Mouse (Mus musculus) intestine, embryonic 16.5 days (tissue): Measurements from ENCODE around the gene Por. TPM values are rescaled to one million over a fixed set of nuclear protein-coding genes. Genes with fewer than 3 reads are reported as not detected.

Experiments used
- ATAC-seq: fragments of 200-750 bp; cut with Nextera tagmentation; 2 replicates; pipeline ENCODE4 v1.8.0; 2017; ENCODE audit warnings: moderate TSS enrichment, moderate library complexity
- H3K27ac ChIP-seq: fragments of 300-500 bp; sonication (generic); 2 replicates; pipeline ENCODE4 v1.5.1; 2014; ENCODE audit warnings: mild to moderate bottlenecking, low read length
- H3K27me3 ChIP-seq: fragments of 300-500 bp; sonication (generic); replicated peaks from 2 replicates; pipeline ENCODE4 v1.6.1; 2014; ENCODE audit warnings: low read length, control low read depth, mixed read lengths; ENCODE audit not compliant: control insufficient read depth, insufficient read depth
- H3K36me3 ChIP-seq: fragments of 300-500 bp; sonication (generic); 2 replicates; pipeline ENCODE4 v1.6.1; 2014; ENCODE audit warnings: low read length, control low read depth; ENCODE audit not compliant: control insufficient read depth, insufficient read depth
- H3K4me1 ChIP-seq: fragments of 300-500 bp; sonication (generic); 2 replicates; pipeline ENCODE4 v1.6.1; 2014; ENCODE audit warnings: low read length, control low read depth, mixed read lengths; ENCODE audit not compliant: control insufficient read depth, insufficient read depth
- H3K4me2 ChIP-seq: fragments of 300-500 bp; sonication (generic); 2 replicates; pipeline ENCODE4 v1.6.1; 2014; ENCODE audit warnings: low read depth, low read length, control low read depth
- H3K4me3 ChIP-seq: fragments of 300-500 bp; sonication (generic); 2 replicates; pipeline ENCODE4 v1.5.1; 2014; ENCODE audit warnings: mild to moderate bottlenecking, low read length
- H3K9ac ChIP-seq: fragments of 300-500 bp; sonication (generic); 2 replicates; pipeline ENCODE4 v1.6.1; 2014; ENCODE audit warnings: low read depth, low read length
- H3K9me3 ChIP-seq: fragments of 300-500 bp; sonication (generic); 2 replicates; pipeline ENCODE4 v1.6.1; 2016; ENCODE audit warnings: low read length, control low read depth; ENCODE audit not compliant: control insufficient read depth
- WGBS: fragments of 180-500 bp; shearing (Covaris S2); extraction: QIAGEN DNeasy Blood & Tissue Kit; methylation state at CpG from one replicate; pipeline ENCODE4 v1.1.7; 2014; 5-methylcytosine and 5-hydroxymethylcytosine counted together
- polyA plus RNA-seq: library from polyadenylated mRNA; unstranded; fragments of >200 nt; fragmentation: Nextera tagmentation; extraction: Ambion mirVana; gene quantifications from 2 replicates; pipeline ENCODE4 v1.2.1, GENCODE M21; 2015

The Por gene
- polyA plus RNA-seq, 1 experiment from 2014 or later, result 111 TPM

- Histone ChIP-seq H3K36me3 (no peaks in the 10 kb centered on the region), H3K9me3 (no peaks in the 10 kb centered on the region), H3K4me2 (no peak overlapping the region), H3K4me3 (no peak overlapping the region), H3K27me3 (no peaks in the 10 kb centered on the region), H3K27ac (peak overlapping the region; percentile 13), H3K9ac (no peak overlapping the region), H3K4me1 (peaks cover 6% of the 10 kb centered on the region)
- 63% methylated on average over 12 of the region's 12 CpGs for WGBS
- peak; percentile 14; the same call in 1 of the 2 replicates for ATAC-seq
Measured at GRCm38 (mm10) chr5:135682942-135683570, 13.2 kb downstream of the Por start.

- H3K4me1 ChIP-seq, result peaks cover 17% of the 10 kb centered on the region
- H3K27ac ChIP-seq, result no peak overlapping the region
- WGBS, result 80% methylated on average over 5 of the region's 5 CpGs
- no peaks in the 10 kb centered on the region for H3K9me3 ChIP-seq
- peak overlapping the region; percentile 83 for H3K4me3 ChIP-seq
- H3K4me2 ChIP-seq, result peak overlapping the region; percentile 90
- H3K36me3 ChIP-seq, result no peaks in the 10 kb centered on the region
- no peaks in the 10 kb centered on the region for H3K27me3 ChIP-seq
- 0 out of 2 replicates have a peak overlapping the region, but pooled peaks have one; percentile 84 for H3K9ac ChIP-seq
- no peak for ATAC-seq
Measured at GRCm38 (mm10) chr5:135690401-135690800, 20.6 kb downstream of the Por start.

GRCm38 (mm10) chr5:135691266-135691665, 21.4 kb downstream of the Por start:
- Histone ChIP-seq H3K36me3 (no peaks in the 10 kb centered on the region), H3K4me3 (no peak overlapping the region), H3K27ac (no peak overlapping the region), H3K9me3 (no peaks in the 10 kb centered on the region), H3K4me2 (no peak overlapping the region), H3K9ac (no peak overlapping the region), H3K4me1 (peaks cover 17% of the 10 kb centered on the region), H3K27me3 (no peaks in the 10 kb centered on the region)
- whole genome bisulfite sequencing, result 74% methylated on average over 4 of the region's 4 CpGs
- ATAC-seq, result no peak

- H3K27ac ChIP-seq, result no peak overlapping the region
- no peaks in the 10 kb centered on the region for H3K9me3 ChIP-seq
- H3K4me3 ChIP-seq, result no peak overlapping the region
Measured at GRCm38 (mm10) chr5:135693281-135693853, 23.5 kb downstream of the Por start.

GRCm38 (mm10) chr5:135695277-135695721, 25.5 kb downstream of the Por start:
- no peak overlapping the region for H3K4me3 ChIP-seq
- H3K27ac ChIP-seq, result no peak overlapping the region
- peak; percentile 39; the same call in 1 of the 2 replicates for ATAC-seq
- no peak overlapping the region for H3K9ac ChIP-seq
- no peaks in the 10 kb centered on the region for H3K36me3 ChIP-seq
- 54% methylated on average over 7 of the region's 7 CpGs for WGBS
- no peaks in the 10 kb centered on the region for H3K27me3 ChIP-seq
- H3K4me2 ChIP-seq, result no peak overlapping the region
- peaks cover 6% of the 10 kb centered on the region for H3K4me1 ChIP-seq
- no peaks in the 10 kb centered on the region for H3K9me3 ChIP-seq

More at GRCm38 (mm10) chr5:135693281-135693853, 23.5 kb downstream of the Por start:
- no peaks in the 10 kb centered on the region for H3K27me3 ChIP-seq
- peaks cover 16% of the 10 kb centered on the region for H3K4me1 ChIP-seq
- H3K36me3 ChIP-seq, result no peaks in the 10 kb centered on the region
- no peak for ATAC-seq
- no peak overlapping the region for H3K9ac ChIP-seq
- no peak overlapping the region for H3K4me2 ChIP-seq
- 89% methylated on average over 5 of the region's 5 CpGs for WGBS

GRCm38 (mm10) chr5:135697711-135698111, 27.9 kb downstream of the Por start:
- 77% methylated on average over 5 of the region's 5 CpGs for WGBS
- ATAC-seq, result no peak

GRCm38 (mm10) chr5:135701601-135702000, 31.8 kb downstream of the Por start:
- H3K27ac ChIP-seq, result no peak overlapping the region
- ATAC-seq, result no peak
- 97% methylated on average over 4 of the region's 4 CpGs for WGBS

More at GRCm38 (mm10) chr5:135697711-135698111, 27.9 kb downstream of the Por start:
- no peak overlapping the region for H3K4me2 ChIP-seq
- H3K27ac ChIP-seq, result no peak overlapping the region
- H3K4me1 ChIP-seq, result no peaks in the 10 kb centered on the region
- no peak overlapping the region for H3K9ac ChIP-seq
- no peaks in the 10 kb centered on the region for H3K27me3 ChIP-seq
- H3K9me3 ChIP-seq, result no peaks in the 10 kb centered on the region
- no peaks in the 10 kb centered on the region for H3K36me3 ChIP-seq
- no peak overlapping the region for H3K4me3 ChIP-seq

GRCm38 (mm10) chr5:135702190-135702589, 32.4 kb downstream of the Por start:
- no peaks in the 10 kb centered on the region for H3K9me3 ChIP-seq
- H3K27me3 ChIP-seq, result no peaks in the 10 kb centered on the region
- no peak overlapping the region for H3K9ac ChIP-seq
- no peak overlapping the region for H3K27ac ChIP-seq
- WGBS, result 86% methylated on average over 6 of the region's 6 CpGs
- no peaks in the 10 kb centered on the region for H3K4me1 ChIP-seq
- H3K36me3 ChIP-seq, result peaks cover 3% of the 10 kb centered on the region; the same call in 1 of the 2 replicates
- H3K4me2 ChIP-seq, result no peak overlapping the region
- no peak for ATAC-seq
- H3K4me3 ChIP-seq, result no peak overlapping the region

More at GRCm38 (mm10) chr5:135701601-135702000, 31.8 kb downstream of the Por start:
- Histone ChIP-seq H3K36me3 (no peaks in the 10 kb centered on the region), H3K9me3 (no peaks in the 10 kb centered on the region), H3K4me2 (no peak overlapping the region), H3K9ac (no peak overlapping the region), H3K4me1 (no peaks in the 10 kb centered on the region), H3K27me3 (no peaks in the 10 kb centered on the region), H3K4me3 (no peak overlapping the region)

- no peak overlapping the region for H3K4me2 ChIP-seq
- H3K36me3 ChIP-seq, result peaks cover 6% of the 10 kb centered on the region; the same call in 1 of the 2 replicates
- no peak for ATAC-seq
- no peak overlapping the region for H3K4me3 ChIP-seq
- H3K27ac ChIP-seq, result no peak overlapping the region
- WGBS, result 63% methylated on average over 15 of the region's 15 CpGs
- H3K9ac ChIP-seq, result no peak overlapping the region
- no peaks in the 10 kb centered on the region for H3K4me1 ChIP-seq
- no peaks in the 10 kb centered on the region for H3K9me3 ChIP-seq
- no peaks in the 10 kb centered on the region for H3K27me3 ChIP-seq
Measured at GRCm38 (mm10) chr5:135702682-135703192, 32.9 kb downstream of the Por start.
